Mouse (Mus musculus) forebrain, embryonic 14.5 days (tissue): ENCODE results near the gene Grm8. TPM values are rescaled to one million over a fixed set of nuclear protein-coding genes. Genes with fewer than 3 reads are reported as not detected.

Source experiments
- ATAC-seq: fragments of 200-750 bp; cut with Nextera tagmentation; 2 replicates; pipeline ENCODE4 v1.8.0; 2017; ENCODE audit warnings: mild to moderate bottlenecking, moderate library complexity
- DNase-seq: peaks from one replicate; pipeline ENCODE4 v3.0.0-alpha.2; 2015; ENCODE audit warnings: low spot score
- H3K27ac ChIP-seq: fragments of 300-500 bp; sonication (generic); 2 replicates; pipeline ENCODE4 v1.5.1; 2014; ENCODE audit warnings: low read depth, mild to moderate bottlenecking, control low read depth, low read length, moderate library complexity
- H3K27me3 ChIP-seq: fragments of 300-500 bp; sonication (generic); replicated peaks from 2 replicates; pipeline ENCODE4 v1.6.1; 2014; ENCODE audit warnings: low read length, control low read depth, mixed read lengths; ENCODE audit not compliant: control insufficient read depth, insufficient read depth
- H3K36me3 ChIP-seq: fragments of 300-500 bp; sonication (generic); 2 replicates; pipeline ENCODE4 v1.6.1; 2014; ENCODE audit warnings: low read length, control low read depth; ENCODE audit not compliant: control insufficient read depth, insufficient read depth
- H3K4me1 ChIP-seq: fragments of 300-500 bp; sonication (generic); 2 replicates; pipeline ENCODE4 v1.6.1; 2014; ENCODE audit warnings: antibody characterized with exemption, low read length, control low read depth; ENCODE audit not compliant: control insufficient read depth, insufficient read depth
- H3K4me2 ChIP-seq: fragments of 300-500 bp; sonication (generic); 2 replicates; pipeline ENCODE4 v1.6.1; 2014; ENCODE audit warnings: mild to moderate bottlenecking, control low read depth, low read length
- H3K4me3 ChIP-seq: fragments of 300-500 bp; sonication (generic); 2 replicates; pipeline ENCODE4 v1.5.1; 2014; ENCODE audit warnings: low read depth, low read length, control low read depth
- H3K9ac ChIP-seq: fragments of 300-500 bp; sonication (generic); 2 replicates; pipeline ENCODE4 v1.6.1; 2014; ENCODE audit warnings: mild to moderate bottlenecking, low read length, control low read depth, moderate library complexity
- H3K9me3 ChIP-seq: fragments of 300-500 bp; sonication (generic); replicated peaks from 2 replicates; pipeline ENCODE4 v1.6.1; 2016; ENCODE audit warnings: low read length, control low read depth, mixed read lengths; ENCODE audit not compliant: control insufficient read depth
- WGBS: fragments of 180-500 bp; shearing (Covaris S2); extraction: QIAGEN DNeasy Blood & Tissue Kit; methylation state at CpG from one replicate; pipeline ENCODE4 v1.1.7; 2014; 5-methylcytosine and 5-hydroxymethylcytosine counted together
- polyA plus RNA-seq: library from polyadenylated mRNA; unstranded; fragments of >200 nt; fragmentation: Nextera tagmentation; extraction: Ambion mirVana; gene quantifications from 2 replicates; pipeline ENCODE4 v1.2.1, GENCODE M21; 2014

Gene Grm8
- polyA plus RNA-seq, 1 experiment from 2014 or later = 3.0 TPM

DNA sequence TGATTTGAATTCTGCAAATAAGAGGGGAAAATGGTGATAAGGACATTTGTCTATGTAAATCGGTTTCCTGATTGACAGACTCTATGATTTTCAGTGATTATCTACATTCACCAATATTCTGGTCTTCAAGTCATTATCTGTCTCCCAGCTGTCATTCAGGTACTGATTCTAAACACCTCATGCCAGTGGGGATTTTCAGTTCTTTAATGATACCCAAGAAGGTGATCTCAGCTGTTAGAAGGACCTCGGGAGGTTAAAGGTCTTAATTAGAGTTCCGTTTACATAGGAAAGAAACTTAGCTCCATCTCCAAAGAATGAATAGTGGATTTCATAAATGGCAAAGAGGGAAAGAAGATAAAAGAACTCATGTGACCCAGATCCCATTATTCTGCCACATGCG, 143.7 kb downstream of the Grm8 start:
- H3K4me3 ChIP-seq = no peak overlapping the region
- DNase-seq (peak; percentile 18), ATAC-seq (no peak)
- WGBS = 59% methylated on average over 4 of the region's 4 CpGs
- H3K4me1 ChIP-seq = no peaks in the 10 kb centered on the region
- no peaks in the 10 kb centered on the region for H3K9me3 ChIP-seq
- H3K27me3 ChIP-seq = no peaks in the 10 kb centered on the region
- H3K27ac ChIP-seq = no peak overlapping the region
- no peak overlapping the region for H3K9ac ChIP-seq
- no peaks in the 10 kb centered on the region for H3K36me3 ChIP-seq
- no peak overlapping the region for H3K4me2 ChIP-seq

- H3K9me3 ChIP-seq = no peaks in the 10 kb centered on the region
- ATAC-seq (peak; percentile 40; the same call in 1 of the 2 replicates), DNase-seq (peak; percentile 27)
- H3K4me2 ChIP-seq = no peak overlapping the region
- no peaks in the 10 kb centered on the region for H3K27me3 ChIP-seq
- no peak overlapping the region for H3K9ac ChIP-seq
- H3K4me1 ChIP-seq = no peaks in the 10 kb centered on the region; the same call in 1 of the 2 replicates
- H3K36me3 ChIP-seq = no peaks in the 10 kb centered on the region
- no peak overlapping the region for H3K4me3 ChIP-seq
- WGBS = 62% methylated on average over 3 of the region's 3 CpGs
- H3K27ac ChIP-seq = no peak overlapping the region
These were observed 152.4 kb downstream of the Grm8 start for GRCm38 (mm10) chr6:27982598-27982997.

DNA sequence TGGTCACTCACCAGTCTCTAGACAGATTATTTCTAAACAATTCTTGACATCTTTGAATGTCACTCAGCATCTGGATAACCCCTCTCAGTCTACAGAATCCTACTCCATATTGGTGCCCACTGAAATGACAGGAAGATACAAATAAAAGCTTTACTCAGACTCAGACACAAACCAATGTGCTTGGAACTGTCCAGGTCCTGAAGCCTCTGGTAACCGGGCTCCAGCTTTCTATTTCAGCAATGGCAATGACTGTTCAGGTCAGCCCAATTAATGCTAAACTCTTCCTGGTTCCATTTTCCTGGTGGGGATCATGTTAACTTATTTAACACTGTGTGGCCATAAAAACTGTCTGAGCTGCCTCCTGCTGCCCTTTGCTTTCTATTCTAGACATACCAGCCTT, 153.0 kb downstream of the Grm8 start:
- no peak overlapping the region for H3K9ac ChIP-seq
- no peak overlapping the region for H3K4me2 ChIP-seq
- H3K27ac ChIP-seq = no peak overlapping the region
- DNase-seq = no peak
- no peaks in the 10 kb centered on the region for H3K36me3 ChIP-seq
- WGBS = 49% methylated on average over 1 of the region's 1 CpGs
- H3K27me3 ChIP-seq = no peaks in the 10 kb centered on the region
- no peaks in the 10 kb centered on the region; the same call in 1 of the 2 replicates for H3K4me1 ChIP-seq
- ATAC-seq = no peak
- H3K4me3 ChIP-seq = no peak overlapping the region
- no peaks in the 10 kb centered on the region for H3K9me3 ChIP-seq

- Histone ChIP-seq H3K4me1 (no peaks in the 10 kb centered on the region), H3K27me3 (no peaks in the 10 kb centered on the region), H3K4me2 (no peak overlapping the region), H3K27ac (no peak overlapping the region), H3K36me3 (no peaks in the 10 kb centered on the region), H3K9me3 (no peaks in the 10 kb centered on the region), H3K9ac (no peak overlapping the region), H3K4me3 (no peak overlapping the region)
- 90% methylated on average over 5 of the region's 5 CpGs for WGBS
- ATAC-seq = no peak
- no peak for DNase-seq
These were observed 157.6 kb downstream of the Grm8 start for GRCm38 (mm10) chr6:27977361-27977760.

DNA sequence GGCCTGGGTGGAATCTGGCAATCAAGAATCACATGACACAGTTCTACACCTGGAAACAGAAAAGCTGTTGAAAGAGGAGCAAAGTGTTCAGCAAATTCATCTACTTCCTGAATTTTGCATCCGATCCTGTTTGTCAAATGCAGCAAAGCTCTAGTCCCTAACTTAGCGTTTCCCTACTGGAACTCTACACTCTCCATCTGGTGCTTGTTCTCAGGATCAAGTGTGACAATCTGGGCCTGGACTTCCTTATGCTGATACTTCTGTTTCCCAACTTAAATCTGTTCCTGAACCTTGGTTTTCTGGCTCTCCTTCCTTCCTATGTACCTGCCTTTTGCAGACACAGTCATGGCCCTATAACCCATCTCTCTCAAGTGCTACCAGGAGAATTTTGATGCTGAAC, 166.1 kb downstream of the Grm8 start:
- 81% methylated on average over 2 of the region's 2 CpGs for WGBS
- H3K27me3 ChIP-seq = no peaks in the 10 kb centered on the region
- no peak for ATAC-seq
- H3K36me3 ChIP-seq = no peaks in the 10 kb centered on the region
- H3K9ac ChIP-seq = no peak overlapping the region
- no peak overlapping the region for H3K27ac ChIP-seq
- H3K9me3 ChIP-seq = no peaks in the 10 kb centered on the region; the same call in 1 of the 2 replicates
- no peaks in the 10 kb centered on the region for H3K4me1 ChIP-seq
- DNase-seq = no peak
- H3K4me3 ChIP-seq = no peak overlapping the region
- no peak overlapping the region for H3K4me2 ChIP-seq

DNA sequence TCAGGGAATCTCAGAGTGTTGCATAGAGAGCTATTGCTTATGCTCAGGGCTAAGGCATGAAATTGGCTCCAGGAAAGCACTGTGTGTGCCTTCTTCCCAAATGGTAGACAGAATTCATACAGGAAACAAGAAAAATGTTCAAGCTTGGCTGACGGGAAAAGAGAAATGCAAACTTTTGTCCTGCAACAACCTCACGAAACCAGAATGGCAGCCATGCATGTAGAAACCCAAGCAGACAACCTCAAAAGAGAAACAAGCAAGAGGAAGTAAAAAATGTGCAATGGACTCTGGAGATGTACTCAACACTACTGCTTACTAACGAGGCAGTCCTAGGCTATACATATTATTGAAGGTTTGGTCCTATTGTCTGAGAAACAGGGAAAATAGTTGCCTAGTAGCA, 167.9 kb downstream of the Grm8 start:
- 81% methylated on average over 3 of the region's 3 CpGs for WGBS

DNA sequence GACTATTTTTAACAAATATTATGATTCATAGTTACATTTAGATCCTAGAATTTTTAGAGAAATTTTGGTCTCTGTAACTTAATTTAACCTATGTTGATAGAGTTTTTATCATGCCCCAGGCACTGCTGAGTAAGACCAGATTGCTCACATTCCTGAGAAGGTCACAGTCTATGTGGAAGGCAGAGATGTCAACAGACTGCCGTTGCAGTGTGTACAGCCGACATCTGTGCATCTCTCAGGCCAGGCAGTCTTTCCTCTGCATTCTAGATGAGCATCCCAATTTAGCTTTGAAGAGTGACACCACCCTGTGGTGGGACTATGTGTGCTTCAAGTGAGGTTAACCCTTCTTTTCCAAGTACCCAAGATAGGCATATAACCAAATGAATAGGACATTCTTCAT, 169.7 kb downstream of the Grm8 start:
- ATAC-seq (no peak), DNase-seq (no peak)
- no peaks in the 10 kb centered on the region for H3K4me1 ChIP-seq
- no peak overlapping the region for H3K4me3 ChIP-seq
- no peaks in the 10 kb centered on the region for H3K36me3 ChIP-seq
- H3K27me3 ChIP-seq = no peaks in the 10 kb centered on the region
- H3K27ac ChIP-seq = no peak overlapping the region
- no peaks in the 10 kb centered on the region; the same call in 1 of the 2 replicates for H3K9me3 ChIP-seq
- WGBS = 69% methylated on average over 2 of the region's 2 CpGs
- H3K4me2 ChIP-seq = no peak overlapping the region
- no peak overlapping the region for H3K9ac ChIP-seq

More for the DNA sequence above, 167.9 kb downstream of the Grm8 start:
- Histone ChIP-seq H3K27me3 (no peaks in the 10 kb centered on the region), H3K27ac (no peak overlapping the region), H3K4me3 (no peak overlapping the region), H3K9ac (no peak overlapping the region), H3K9me3 (no peaks in the 10 kb centered on the region; the same call in 1 of the 2 replicates), H3K4me1 (no peaks in the 10 kb centered on the region), H3K4me2 (no peak overlapping the region), H3K36me3 (no peaks in the 10 kb centered on the region)
- ATAC-seq (no peak), DNase-seq (no peak)

DNA sequence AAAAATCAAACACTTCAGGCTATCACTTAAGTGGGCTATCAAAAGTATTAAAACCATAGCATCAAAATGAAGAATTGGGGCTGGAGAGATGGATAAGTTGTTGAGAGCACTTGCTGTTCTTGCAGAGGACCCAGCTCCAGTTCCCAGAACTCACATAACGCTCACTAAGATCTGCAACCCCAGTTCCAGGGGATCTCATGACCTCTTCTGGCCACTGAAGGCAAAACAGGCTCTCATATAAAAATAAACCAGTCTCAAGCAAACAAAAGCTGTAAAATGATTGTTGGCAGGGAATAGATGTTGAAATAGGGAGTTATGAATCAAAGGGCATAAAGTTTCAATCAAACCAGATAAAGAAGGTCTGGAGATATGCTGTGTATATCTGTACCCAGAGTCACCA, 171.1 kb downstream of the Grm8 start:
- H3K27ac ChIP-seq = no peak overlapping the region
- no peak for DNase-seq
- no peak for ATAC-seq
- H3K36me3 ChIP-seq = no peaks in the 10 kb centered on the region
- H3K4me2 ChIP-seq = no peak overlapping the region
- no peaks in the 10 kb centered on the region for H3K4me1 ChIP-seq
- H3K4me3 ChIP-seq = no peak overlapping the region
- WGBS = 92% methylated on average over 1 of the region's 1 CpGs
- H3K27me3 ChIP-seq = no peaks in the 10 kb centered on the region
- no peak overlapping the region for H3K9ac ChIP-seq
- no peaks in the 10 kb centered on the region; the same call in 1 of the 2 replicates for H3K9me3 ChIP-seq

DNA sequence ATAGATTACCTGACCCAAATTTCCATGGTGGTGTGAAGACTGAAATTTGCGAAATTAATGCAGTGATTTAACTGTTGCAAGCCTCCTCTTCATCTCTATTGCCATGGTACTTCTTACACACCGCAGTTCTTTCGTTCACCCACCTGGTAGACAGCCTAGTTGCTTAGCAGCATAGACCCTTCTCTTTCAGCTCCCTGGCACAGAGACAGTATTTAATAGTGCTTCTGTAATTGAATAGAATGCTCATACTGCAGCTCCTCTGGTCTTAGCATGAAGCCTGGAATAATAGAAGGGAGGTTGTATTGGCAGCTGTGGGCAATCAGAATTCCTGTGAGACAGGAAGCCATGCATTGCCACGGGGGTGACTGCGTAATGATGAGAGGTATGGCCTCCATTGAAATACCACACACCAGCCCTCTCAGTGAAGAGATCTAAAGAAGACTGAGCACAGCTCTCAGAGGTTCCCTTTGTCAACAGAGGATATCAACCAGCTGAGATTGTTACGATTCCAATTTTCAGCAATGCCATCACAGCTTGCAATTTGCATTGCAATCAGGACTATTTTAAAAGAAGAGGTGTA, 178.6 kb downstream of the Grm8 start:
- peak; percentile 72; the same call in 1 of the 2 replicates for ATAC-seq
- no peaks in the 10 kb centered on the region for H3K36me3 ChIP-seq

More for the DNA sequence above, 178.6 kb downstream of the Grm8 start:
- 65% methylated on average over 6 of the region's 6 CpGs for WGBS
- peak; percentile 45 for DNase-seq
- no peak overlapping the region for H3K9ac ChIP-seq
- H3K4me1 ChIP-seq = no peaks in the 10 kb centered on the region
- no peak overlapping the region for H3K4me2 ChIP-seq
- no peaks in the 10 kb centered on the region for H3K9me3 ChIP-seq
- no peak overlapping the region for H3K4me3 ChIP-seq
- no peaks in the 10 kb centered on the region for H3K27me3 ChIP-seq
- no peak overlapping the region for H3K27ac ChIP-seq
